Mouse (Mus musculus): Measurements from ENCODE around the gene Saa4.
"Not testable (repeated sequence)": the region's sequence is repeated elsewhere in the genome, so short reads cannot be mapped to it uniquely, and the experiment has no call there.

The Saa4 gene

GRCm38 (mm10) chr7:46715600-46715999 lies 16.8 kb downstream of the Saa4 start, which contains the start of gene Saa3:
Gene Saa3 (minus strand): TSS chr7:46715700.
- DNase-seq (ENCODE audit: low spot score), result no peak

- peak; percentile 83 for DNase-seq (ENCODE audit: low spot score)
Observed at GRCm38 (mm10) chr7:46714518-46714917, 17.9 kb downstream of the Saa4 start.

- DNase-seq (ENCODE audit: low spot score), result no peak
Observed at GRCm38 (mm10) chr7:46712250-46712649, 20.2 kb downstream of the Saa4 start.

- DNase-seq (ENCODE audit: low spot score), result peak; percentile 95
Observed at GRCm38 (mm10) chr7:46710390-46710844, 22.0 kb downstream of the Saa4 start, which contains the start of gene Saal1. Gene Saal1 (minus strand): TSS chr7:46710680.

- no peak for DNase-seq (ENCODE audit: low spot score)
Observed at GRCm38 (mm10) chr7:46700521-46701025, 31.8 kb downstream of the Saa4 start.

GRCm38 (mm10) chr7:46696754-46697153 lies 35.6 kb downstream of the Saa4 start:
- no peak for DNase-seq (ENCODE audit: low spot score)

GRCm38 (mm10) chr7:46686827-46687226 lies 45.6 kb downstream of the Saa4 start:
- no peak for DNase-seq (ENCODE audit: low spot score)

GRCm38 (mm10) chr7:46680732-46681131 lies 51.7 kb downstream of the Saa4 start:
- DNase-seq (ENCODE audit: low spot score), result no peak

- not testable (repeated sequence) for DNase-seq (ENCODE audit: low spot score)
Observed at GRCm38 (mm10) chr7:46679044-46679443, 53.4 kb downstream of the Saa4 start.

GRCm38 (mm10) chr7:46678417-46678816 lies 54.0 kb downstream of the Saa4 start:
- DNase-seq (ENCODE audit: low spot score), result no peak

Measured in embryo, embryonic 10.5 days (tissue).